Mouse (Mus musculus) embryo, embryonic 11.5 days (tissue): ENCODE data around the gene Ift140.

Source experiments
- DNase-seq: peaks from one replicate; pipeline ENCODE4 v3.0.0-alpha.2; 2012; ENCODE audit warnings: low read depth, low spot score

Gene Ift140

DNA sequence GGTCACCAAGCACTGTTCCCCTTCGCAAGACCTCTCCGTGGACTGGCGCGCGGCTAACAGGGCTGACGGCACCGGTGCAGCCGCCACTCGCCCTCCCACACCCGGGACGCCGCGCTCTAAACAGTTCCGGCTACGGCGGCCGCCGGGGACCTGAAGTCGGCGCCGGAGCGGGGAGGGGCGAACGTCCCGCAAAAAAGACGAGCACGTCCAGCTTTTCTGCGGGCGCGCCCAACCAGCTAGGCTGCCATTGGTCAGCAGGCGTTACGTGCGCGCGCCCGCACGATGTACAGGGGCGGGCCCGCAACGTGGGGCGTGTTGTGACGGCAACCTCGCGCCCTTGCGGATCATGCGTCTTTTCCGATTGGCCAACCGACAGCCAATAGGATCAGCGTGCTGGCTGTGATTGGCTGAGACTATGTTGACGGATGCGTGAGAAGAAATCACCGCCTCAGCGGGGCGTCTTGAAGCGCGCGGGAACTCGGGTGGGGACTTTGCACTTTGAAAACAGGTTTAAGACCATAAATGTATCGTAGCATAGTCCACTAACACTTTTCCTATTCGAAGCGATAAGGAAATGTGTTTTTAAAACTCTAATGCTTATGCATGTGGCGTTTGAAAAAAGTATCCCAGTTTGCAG lies at the start of gene Ift140, which contains the start of gene Cramp1l:
Gene Ift140 (plus strand): TSS at position 431 of the 637 bp plus-strand sequence.
Gene Cramp1l (minus strand): TSS at position 134 of the 637 bp plus-strand sequence.
- peak; percentile 98 for DNase-seq

GRCm38 (mm10) chr17:24987221-24987620 lies 28.7 kb upstream of the Ift140 start:
- DNase-seq = no peak

DNA sequence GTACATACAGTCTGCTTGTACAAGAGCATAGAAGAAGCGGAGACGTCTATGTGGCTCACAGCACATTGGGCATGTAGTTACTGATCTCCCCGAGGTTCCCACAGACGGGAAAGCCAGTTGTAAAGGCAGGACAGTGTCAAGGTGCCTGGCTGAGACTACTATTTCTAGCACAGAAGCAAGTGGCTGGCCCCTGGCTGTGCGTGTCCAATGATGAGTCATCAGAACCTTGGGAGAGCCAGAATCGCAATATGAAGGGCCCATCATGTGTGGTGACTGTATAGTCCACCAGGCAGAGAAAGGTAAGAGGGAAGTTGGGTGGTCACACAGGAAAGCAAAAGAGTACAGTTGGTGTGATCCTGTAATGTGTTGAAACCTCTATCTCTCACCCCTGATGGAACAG lies 21.2 kb upstream of the Ift140 start:
- DNase-seq = no peak

GRCm38 (mm10) chr17:25005102-25005501 lies 10.8 kb upstream of the Ift140 start:
- DNase-seq = no peak

GRCm38 (mm10) chr17:25007480-25007879 lies 8.4 kb upstream of the Ift140 start:
- no peak for DNase-seq

GRCm38 (mm10) chr17:25013606-25014501 lies 2.0 kb upstream of the Ift140 start:
- peak; percentile 8 for DNase-seq

DNA sequence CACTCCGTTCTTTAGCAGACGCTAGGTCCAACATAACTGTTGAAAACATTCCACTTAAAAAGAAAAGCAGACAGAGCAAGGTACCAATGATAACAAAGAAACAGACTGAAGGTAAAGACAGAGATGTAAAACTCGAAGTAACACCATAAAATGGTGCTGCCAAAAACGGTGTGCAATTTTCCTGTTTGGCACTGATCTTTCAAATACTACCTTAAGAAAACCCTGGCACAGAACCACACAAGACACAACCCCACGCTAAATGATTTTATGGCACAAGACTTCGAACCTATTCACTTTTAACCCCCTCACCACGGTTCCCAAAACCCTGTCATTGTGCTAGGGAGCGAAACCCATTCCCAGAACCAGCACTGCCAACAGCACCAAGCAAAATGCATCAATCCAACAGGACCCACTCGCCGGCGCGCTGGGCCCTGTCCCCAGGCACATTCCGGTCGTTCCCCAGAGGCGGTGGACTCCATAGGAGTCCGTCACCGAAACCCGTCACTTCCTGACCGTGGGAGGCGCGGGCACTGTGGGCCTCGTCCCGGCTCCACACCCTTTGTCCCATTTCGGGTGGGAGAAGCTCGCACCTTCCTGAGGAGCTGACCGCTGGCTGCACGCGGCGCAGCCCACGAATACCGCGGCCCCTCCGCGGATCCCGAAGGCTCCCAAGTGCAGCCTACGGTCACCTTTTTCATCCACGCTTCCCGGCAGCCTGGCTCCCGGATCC lies 879 bp upstream of the Ift140 start:
- DNase-seq = peak; percentile 7

- DNase-seq = peak; percentile 17
Measured at GRCm38 (mm10) chr17:25016292-25017132, 627 bp downstream of the Ift140 start.

DNA sequence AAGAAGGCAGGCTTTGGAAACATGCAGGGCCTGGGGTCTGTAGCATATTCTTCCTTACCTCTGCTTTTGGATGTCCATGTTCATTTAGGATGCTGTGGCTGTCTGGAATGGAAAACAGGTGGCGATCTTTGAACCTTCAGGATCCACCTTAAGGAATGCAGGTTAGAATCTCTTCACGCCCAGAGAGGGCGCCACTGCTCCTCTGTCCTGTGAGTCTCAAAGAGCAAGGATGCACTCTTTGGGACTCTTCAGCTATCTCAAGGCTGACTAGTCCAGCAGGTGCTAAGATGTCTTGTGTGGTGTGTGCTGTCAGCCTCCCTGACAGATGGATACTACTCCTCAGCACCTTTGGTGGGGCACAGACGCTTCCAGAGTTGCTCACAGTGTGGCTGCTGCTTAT lies 20.3 kb downstream of the Ift140 start:
- no peak for DNase-seq

- no peak for DNase-seq
Measured at GRCm38 (mm10) chr17:25044879-25045278, 29.0 kb downstream of the Ift140 start.

- DNase-seq = no peak
Measured at GRCm38 (mm10) chr17:25045281-25045680, 29.4 kb downstream of the Ift140 start.

DNA sequence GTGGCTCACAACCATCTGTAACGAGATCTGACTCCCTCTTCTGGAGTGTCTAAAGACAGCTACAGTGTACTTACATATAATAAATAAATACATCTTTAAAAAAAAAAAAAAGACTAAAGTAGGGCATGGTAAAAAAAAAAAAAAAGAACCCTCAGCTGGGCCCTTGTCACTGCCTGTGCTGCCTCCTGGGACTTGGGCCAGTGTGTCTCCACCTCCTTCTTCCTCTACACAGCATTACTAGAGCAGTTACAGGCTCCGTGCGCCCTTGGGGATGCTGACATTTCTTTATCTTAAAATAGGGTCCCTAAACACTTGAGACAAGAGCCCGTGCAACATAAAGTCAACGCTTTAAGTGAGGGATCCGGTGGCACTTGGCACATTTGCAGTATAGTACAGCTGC lies 31.3 kb downstream of the Ift140 start:
- DNase-seq = no peak

- no peak for DNase-seq
Measured at GRCm38 (mm10) chr17:25053274-25053673, 37.4 kb downstream of the Ift140 start.

DNA sequence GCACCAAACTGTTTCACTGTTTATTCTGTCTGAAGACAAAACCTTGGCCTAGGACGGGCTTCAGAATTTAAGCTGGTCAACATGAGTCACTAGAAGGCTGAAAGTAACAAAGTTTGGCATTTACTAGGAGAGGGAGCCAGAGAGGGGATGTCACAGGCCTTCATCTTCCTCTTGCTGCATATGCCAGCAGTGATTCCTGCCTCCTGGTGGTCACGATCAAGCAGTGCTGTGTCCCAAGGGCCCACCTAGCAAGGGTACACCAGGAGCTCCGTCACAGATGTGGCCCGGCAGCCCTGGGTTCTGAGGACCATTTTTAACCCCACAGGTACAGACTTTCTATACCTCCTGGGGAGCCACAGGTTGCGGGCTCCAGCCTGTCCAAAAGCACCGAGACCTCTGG lies 41.2 kb downstream of the Ift140 start:
- no peak for DNase-seq

DNA sequence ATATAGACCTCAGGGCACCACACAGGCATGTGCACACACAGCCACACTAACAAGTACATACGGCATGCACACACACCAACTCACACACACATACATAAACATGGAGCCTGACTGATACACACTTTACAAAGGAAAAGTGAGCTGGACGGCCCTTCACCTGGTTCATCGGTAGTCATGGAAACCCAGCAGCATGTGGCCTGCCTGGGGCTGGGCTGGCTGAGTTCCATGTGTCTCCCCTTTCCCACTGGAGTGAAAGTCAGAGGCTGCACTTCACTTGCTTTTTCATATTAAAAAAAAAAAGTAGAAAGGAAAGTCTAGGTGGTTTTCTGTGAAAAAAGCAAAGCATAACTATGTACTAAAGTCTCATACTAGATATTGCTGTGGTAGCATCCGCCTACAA lies 47.4 kb downstream of the Ift140 start:
- DNase-seq = no peak

GRCm38 (mm10) chr17:25063872-25064271 lies 48.0 kb downstream of the Ift140 start:
- DNase-seq = no peak

DNA sequence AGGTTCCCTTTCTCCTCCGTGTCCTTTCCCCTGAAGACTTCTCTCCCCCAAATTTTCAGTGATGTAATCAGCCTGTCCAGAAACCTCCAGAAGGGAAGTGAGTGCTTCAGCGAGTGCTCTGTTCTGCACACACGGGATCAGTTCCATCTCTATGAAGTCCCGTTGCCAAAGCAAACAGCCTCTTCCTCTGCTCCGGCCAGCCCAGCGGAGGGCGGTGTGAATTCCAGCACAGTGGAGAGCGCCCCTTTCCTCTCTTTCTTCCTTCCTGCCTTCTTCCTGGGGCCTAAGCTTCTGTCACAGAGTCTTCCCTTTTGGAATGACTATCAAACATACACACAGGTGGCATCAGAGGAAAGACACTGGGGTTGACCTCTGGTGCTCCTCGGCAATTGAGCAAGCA lies 48.5 kb downstream of the Ift140 start:
- no peak for DNase-seq

GRCm38 (mm10) chr17:25065189-25065588 lies 49.3 kb downstream of the Ift140 start:
- no peak for DNase-seq

GRCm38 (mm10) chr17:25066595-25066994 lies 50.7 kb downstream of the Ift140 start:
- no peak for DNase-seq

- DNase-seq = no peak
Measured at GRCm38 (mm10) chr17:25067442-25067851, 51.6 kb downstream of the Ift140 start.

DNA sequence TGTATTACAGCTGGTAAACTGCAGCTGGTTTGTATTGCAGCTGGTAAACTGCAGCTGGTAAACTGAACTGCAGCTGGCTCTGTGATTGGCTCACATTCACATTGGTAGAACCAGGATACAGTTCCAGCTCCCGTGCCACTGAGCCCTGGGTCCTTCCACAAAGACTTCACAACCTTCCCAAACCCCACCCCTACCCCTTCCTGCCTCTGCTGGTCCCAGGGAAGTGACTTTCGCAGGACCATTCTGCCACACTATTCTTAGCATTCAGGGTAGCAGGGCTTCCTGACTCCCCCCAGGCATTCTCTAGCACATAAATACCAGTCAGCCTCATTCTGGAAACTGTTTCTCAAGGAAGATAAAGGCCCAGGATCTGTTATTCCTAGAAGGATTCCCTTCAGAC lies 52.8 kb downstream of the Ift140 start:
- DNase-seq = no peak
